Mouse (Mus musculus): Measurements from ENCODE around the gene Gm20661.

DNA sequence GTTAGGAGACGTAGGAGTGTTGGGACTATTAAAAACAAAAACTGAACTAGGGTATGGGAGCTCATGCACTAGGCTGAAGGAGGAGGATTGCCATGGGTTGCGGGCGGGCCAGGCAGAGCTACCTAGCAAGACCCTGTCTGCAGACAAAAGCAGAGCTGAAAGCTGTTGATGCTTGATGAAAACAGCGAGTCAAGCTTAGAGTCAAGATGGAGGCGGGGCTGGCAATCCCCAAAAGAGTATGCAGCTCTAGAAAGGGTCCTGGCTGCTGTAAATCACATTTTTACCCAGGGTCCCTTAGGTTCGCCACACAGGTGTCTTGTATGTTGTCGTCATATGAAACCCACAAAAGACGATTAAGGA lies 20.7 kb downstream of the Gm20661 start:
- TF ChIP-seq CTCF (IDR thresholded peaks at IDR 0.05), result no peak
- no peak for TF ChIP-seq EP300 (IDR thresholded peaks at IDR 0.05)
